8 mouse cellular contexts compared by ENCODE assay signal in genomic region chr6:146633629-146634014, GRCm38 (mm10). TPM values are rescaled to one million over a fixed set of nuclear protein-coding genes. Genes with fewer than 3 reads are reported as not detected.
DNase-seq lines count a peak whose midpoint lies in the region; ATAC-seq and TF ChIP-seq lines count a peak whose summit lies in the region.

No protein-coding gene starts in this region.

- H3K4me2 ChIP-seq in forebrain, embryonic 16.5 days (ENCODE audit: low read length): peak overlapping the region; percentile 60
- peak overlapping the region; percentile 70 for H3K4me2 ChIP-seq in hindbrain, postnatal 0 days (ENCODE audit: low read depth, low read length)

- peaks cover 10% of the 10 kb centered on the region for H3K4me1 ChIP-seq in forebrain, embryonic 16.5 days (replicated peaks; ENCODE audit: control insufficient read depth, insufficient read depth, low read length)
- H3K4me1 ChIP-seq in hindbrain, postnatal 0 days (ENCODE audit: insufficient read depth, low read length): 0 out of 2 replicates have a peak, but pooled peaks cover 8% of the 10 kb centered on the region

- no peaks in the 10 kb centered on the region for H3K9me3 ChIP-seq in forebrain, embryonic 16.5 days (ENCODE audit: control insufficient read depth, low read length)
- no peaks in the 10 kb centered on the region for H3K9me3 ChIP-seq in hindbrain, postnatal 0 days (ENCODE audit: low read length)

- H3K36me3 ChIP-seq in forebrain, embryonic 16.5 days (ENCODE audit: control insufficient read depth, insufficient read depth): no peaks in the 10 kb centered on the region
- no peaks in the 10 kb centered on the region for H3K36me3 ChIP-seq in hindbrain, postnatal 0 days (ENCODE audit: insufficient read depth, low read length)

- DNase-seq in ES-CJ7 (ENCODE audit: low read depth, low spot score): peak; percentile 55
- DNase-seq in adipocyte (ENCODE audit: low spot score): peak; percentile 47
- peak; percentile 51 for DNase-seq in hindbrain, postnatal 0 days (ENCODE audit: low spot score)
- DNase-seq in left cerebral cortex, adult 2 months (ENCODE audit: extremely low spot score in 1 of 2, low spot score in 2 of 2): peak; percentile 20 to 47
- peak; percentile 57 for DNase-seq in lung, postnatal 36 days
- peak; percentile 46 for DNase-seq in testis, postnatal 14 days (ENCODE audit: low spot score)
- no peak for DNase-seq in urinary bladder, postnatal 36 days (ENCODE audit: low spot score in 2 of 2)

- peak overlapping the region; percentile 88 for H3K9ac ChIP-seq in forebrain, embryonic 16.5 days (replicated peaks; ENCODE audit: low read depth, low read length)
- peak overlapping the region; percentile 76 for H3K9ac ChIP-seq in hindbrain, postnatal 0 days (replicated peaks; ENCODE audit: low read length)

- intact Hi-C loops in left cerebral cortex, adult 2 months (cut with DNase I): no loop called here

- peak overlapping the region; percentile 80 for H3K27ac ChIP-seq in forebrain, embryonic 16.5 days (ENCODE audit: low read length)
- H3K27ac ChIP-seq in hindbrain, postnatal 0 days: peak overlapping the region; percentile 87
- H3K27ac ChIP-seq in left cerebral cortex, adult 2 months: peak overlapping the region; percentile 95

- 2% methylated on average over 14 of the region's 14 CpGs for WGBS in forebrain, embryonic 16.5 days
- 9% methylated on average over 14 of the region's 14 CpGs for WGBS in hindbrain, postnatal 0 days

- no peaks in the 10 kb centered on the region for H3K27me3 ChIP-seq in forebrain, embryonic 16.5 days (replicated peaks; ENCODE audit: control insufficient read depth, insufficient read depth, low read length)
- H3K27me3 ChIP-seq in hindbrain, postnatal 0 days (ENCODE audit: insufficient read depth, low read length): no peaks in the 10 kb centered on the region

- H3K4me3 ChIP-seq in forebrain, embryonic 16.5 days (replicated peaks; ENCODE audit: low read length): peak overlapping the region; percentile 85
- peak overlapping the region; percentile 84 for H3K4me3 ChIP-seq in hindbrain, postnatal 0 days (ENCODE audit: low read length)
- peak overlapping the region; percentile 81 for H3K4me3 ChIP-seq in left cerebral cortex, adult 2 months

- no peak for TF ChIP-seq CTCF in hindbrain, postnatal 0 days (IDR thresholded peaks at IDR 0.05; ENCODE audit: low read depth)
- TF ChIP-seq CTCF in left cerebral cortex, adult 2 months (IDR thresholded peaks at IDR 0.05): no peak

- ATAC-seq in forebrain, embryonic 16.5 days: peak; percentile 51
- peak; percentile 39; the same call in 1 of the 2 replicates for ATAC-seq in hindbrain, postnatal 0 days

RNA-seq across cellular contexts. Expression of gene Med21, which starts 8.7 kb away (rescaled TPM):
- polyA plus RNA-seq in forebrain, embryonic 16.5 days (2015; fragmentation: Nextera tagmentation; extraction: Ambion mirVana): 109 and 111 TPM in 2 replicates
- 23.7 and 42.3 TPM in 2 replicates for total RNA-seq in hindbrain, postnatal 0 days (2014; rRNA removed)
- 112 and 116 TPM in 2 replicates for polyA plus RNA-seq in hindbrain, postnatal 0 days (2015; fragmentation: Nextera tagmentation; extraction: Ambion mirVana)
- total RNA-seq in left cerebral cortex, adult 2 months (2021): 10 to 100 TPM; 44.1 to 44.8 TPM

RNA-seq across cellular contexts. Expression of gene Tm7sf3, which starts 9.0 kb away (rescaled TPM):
- polyA plus RNA-seq in forebrain, embryonic 16.5 days (2015; fragmentation: Nextera tagmentation; extraction: Ambion mirVana): 35.2 and 36.3 TPM in 2 replicates
- 43.9 and 45.6 TPM in 2 replicates for total RNA-seq in hindbrain, postnatal 0 days (2014; rRNA removed)
- polyA plus RNA-seq in hindbrain, postnatal 0 days (2015; fragmentation: Nextera tagmentation; extraction: Ambion mirVana): 37.2 and 39.5 TPM in 2 replicates
- total RNA-seq in left cerebral cortex, adult 2 months (2021): 10 to 100 TPM; 26.4 to 27.4 TPM

RNA-seq across cellular contexts. Expression of gene Ints13, which starts 56.0 kb away (rescaled TPM):
- polyA plus RNA-seq in forebrain, embryonic 16.5 days (2015; fragmentation: Nextera tagmentation; extraction: Ambion mirVana): 67.7 and 70.1 TPM in 2 replicates
- 19.3 and 24.6 TPM in 2 replicates for total RNA-seq in hindbrain, postnatal 0 days (2014; rRNA removed)
- polyA plus RNA-seq in hindbrain, postnatal 0 days (2015; fragmentation: Nextera tagmentation; extraction: Ambion mirVana): 25.7 and 26.4 TPM in 2 replicates
- total RNA-seq in left cerebral cortex, adult 2 months (2021): 10 to 100 TPM; 38.4 to 38.6 TPM

RNA-seq across cellular contexts. Expression of gene Fgfr1op2, which starts 56.6 kb away (rescaled TPM):
- polyA plus RNA-seq in forebrain, embryonic 16.5 days (2015; fragmentation: Nextera tagmentation; extraction: Ambion mirVana): 48.2 and 56.7 TPM in 2 replicates
- 21.6 and 22.3 TPM in 2 replicates for total RNA-seq in hindbrain, postnatal 0 days (2014; rRNA removed)
- 45.9 and 51.5 TPM in 2 replicates for polyA plus RNA-seq in hindbrain, postnatal 0 days (2015; fragmentation: Nextera tagmentation; extraction: Ambion mirVana)
- total RNA-seq in left cerebral cortex, adult 2 months (2021): 100 to 1,000 TPM in 1 of 2 experiments, 10 to 100 TPM in 1; 98.6 to 108 TPM

Comparison
In these comparisons a context has a peak if more than half of its experiments do, and no peak if none do; other contexts are left out.
1. DNase-seq: peak in ES-CJ7 (single experiment), adipocyte (single experiment), hindbrain, postnatal 0 days (single experiment), left cerebral cortex, adult 2 months (2 of 2), lung, postnatal 36 days (single experiment) and testis, postnatal 14 days (single experiment); none in urinary bladder, postnatal 36 days (0 of 2).
2. Peak in every context shown above with its lines, with median percentiles within 50 percentile points of each other: H3K27ac ChIP-seq and H3K4me3 ChIP-seq.